Mouse (Mus musculus): ENCODE measurements around the gene Olfr822.
"Not testable (repeated sequence)": the region's sequence is repeated elsewhere in the genome, so short reads cannot be mapped to it uniquely, and the experiment has no call there.

The Olfr822 gene

GRCm38 (mm10) chr10:130070910-130071309, at the start of gene Olfr822:
Gene Olfr822 (plus strand): TSS chr10:130071210.
- no peak for DNase-seq

GRCm38 (mm10) chr10:130030048-130030447, 41.0 kb upstream of the Olfr822 start, which contains the start of gene Olfr821:
Gene Olfr821 (plus strand): TSS chr10:130030348.
- no peak for DNase-seq

- DNase-seq, result no peak
Measured at GRCm38 (mm10) chr10:130037096-130037495, 33.9 kb upstream of the Olfr822 start.

- DNase-seq, result peak; percentile 15 to 54
Measured at GRCm38 (mm10) chr10:130092838-130093440, 21.9 kb downstream of the Olfr822 start.

GRCm38 (mm10) chr10:130096104-130096503, 25.1 kb downstream of the Olfr822 start:
- no peak for DNase-seq

- DNase-seq, result not testable (repeated sequence)
Measured at GRCm38 (mm10) chr10:130115283-130115682, 44.3 kb downstream of the Olfr822 start, which contains the start of gene Olfr823. Gene Olfr823 (minus strand): TSS chr10:130115383.

GRCm38 (mm10) chr10:130116045-130116444, 45.0 kb downstream of the Olfr822 start:
- DNase-seq, result not testable (repeated sequence)

Measured in cerebellum, postnatal 25 days (tissue).